In genomic region chr13:92041584-92042563, GRCm38 (mm10) we compare ENCODE assay signal across 9 mouse cellular contexts.
DNase-seq lines count a peak whose midpoint lies in the region; ATAC-seq and TF ChIP-seq lines count a peak whose summit lies in the region.
"Had no signal": no experiment of that assay in that cellular context is flagged by ENCODE, and none has a peak within 500 bp of the region (broad histone marks: within the 10 kb centered on the region; RNA-seq: fewer than 3 reads in every experiment).

No protein-coding gene starts in this region.

- H3K4me2 ChIP-seq in hindbrain, embryonic 11.5 days (replicated peaks; ENCODE audit: low read depth, low read length), result no peak overlapping the region
- no peak overlapping the region for H3K4me2 ChIP-seq in midbrain, embryonic 14.5 days (ENCODE audit: low read length)
- H3K4me2 ChIP-seq: lung, embryonic 14.5 days had no signal

- H3K4me3 ChIP-seq in ES-E14 (ENCODE audit: insufficient read depth in 1 of 2, low read depth in 1 of 2, low read length in 2 of 2, poor library complexity in 1 of 2, severe bottlenecking in 1 of 2), result no peak overlapping the region
- no peak overlapping the region for H3K4me3 ChIP-seq in hindbrain, embryonic 11.5 days (ENCODE audit: low read depth, low read length)
- no peak overlapping the region for H3K4me3 ChIP-seq in midbrain, embryonic 14.5 days (replicated peaks; ENCODE audit: low read depth, low read length)

- H3K36me3 ChIP-seq in ES-E14 (ENCODE audit: control insufficient read depth, insufficient read depth, low read length, poor library complexity, severe bottlenecking), result no peaks in the 10 kb centered on the region
- no peaks in the 10 kb centered on the region for H3K36me3 ChIP-seq in hindbrain, embryonic 11.5 days (ENCODE audit: control insufficient read depth, insufficient read depth, low read length)
- no peaks in the 10 kb centered on the region for H3K36me3 ChIP-seq in midbrain, embryonic 14.5 days (ENCODE audit: control insufficient read depth, insufficient read depth, low read length)

- WGBS in hindbrain, embryonic 11.5 days, result 38% methylated on average over 8 of the region's 8 CpGs
- 51% methylated on average over 8 of the region's 8 CpGs for WGBS in midbrain, embryonic 14.5 days

- no peaks in the 10 kb centered on the region for H3K4me1 ChIP-seq in ES-E14 (ENCODE audit: control insufficient read depth in 2 of 2, insufficient read depth in 2 of 2, low read length in 2 of 2, poor library complexity in 1 of 2)
- no peaks in the 10 kb centered on the region for H3K4me1 ChIP-seq in hindbrain, embryonic 11.5 days (replicated peaks; ENCODE audit: control insufficient read depth, insufficient read depth, low read length)
- H3K4me1 ChIP-seq in midbrain, embryonic 14.5 days (ENCODE audit: control insufficient read depth, insufficient read depth, low read length), result peaks cover 6% of the 10 kb centered on the region; the same call in 1 of the 2 replicates

- DNase-seq in frontal cortex, postnatal 25 days (ENCODE audit: low spot score in 2 of 2), result no peak
- DNase-seq in ES-E14 (ENCODE audit: low read depth, low spot score), result peak; percentile 17
- DNase-seq in hindbrain, embryonic 11.5 days (ENCODE audit: low spot score), result peak; percentile 10
- DNase-seq in midbrain, embryonic 14.5 days, result peak; percentile 26
- no peak for DNase-seq in left cerebral cortex, postnatal 25 days (ENCODE audit: low spot score in 2 of 2)
- no peak for DNase-seq in cerebellum, postnatal 10 days
- DNase-seq: lung, embryonic 14.5 days had no signal

- ATAC-seq in frontal cortex, adult (ENCODE audit: low TSS enrichment), result peak; percentile 44
- ATAC-seq in hindbrain, embryonic 11.5 days (ENCODE audit: low FRiP score), result peak; percentile 84
- ATAC-seq in midbrain, embryonic 14.5 days (ENCODE audit: low FRiP score, low TSS enrichment), result peak; percentile 57; the same call in 1 of the 2 replicates
- ATAC-seq in activated CD4-positive, CD25-positive, alpha-beta regulatory T cell, adult 4 months, result no peak

- no peak overlapping the region for H3K27ac ChIP-seq in ES-E14 (ENCODE audit: insufficient read depth, low read depth, low read length, poor library complexity, severe bottlenecking)
- H3K27ac ChIP-seq in hindbrain, embryonic 11.5 days (ENCODE audit: low read depth, low read length), result no peak overlapping the region
- H3K27ac ChIP-seq in midbrain, embryonic 14.5 days (replicated peaks; ENCODE audit: low read depth, low read length), result peak overlapping the region; percentile 47; the same call in 1 of the 2 replicates

- in situ Hi-C loops in ES-E14 (cut with MboI; ENCODE audit: low sequenced_read_pairs in 2 of 2, unreplicated experiment in 2 of 2), result no loop called here

- no peaks in the 10 kb centered on the region for H3K27me3 ChIP-seq in hindbrain, embryonic 11.5 days (ENCODE audit: control insufficient read depth, insufficient read depth, low read length)
- no peaks in the 10 kb centered on the region for H3K27me3 ChIP-seq in midbrain, embryonic 14.5 days (ENCODE audit: control insufficient read depth, insufficient read depth, low read length)

- H3K9me3 ChIP-seq in ES-E14 (ENCODE audit: control insufficient read depth, insufficient read depth, low read depth, low read length), result no peaks in the 10 kb centered on the region
- no peaks in the 10 kb centered on the region for H3K9me3 ChIP-seq in hindbrain, embryonic 11.5 days (ENCODE audit: control insufficient read depth, low read length)
- no peaks in the 10 kb centered on the region for H3K9me3 ChIP-seq in midbrain, embryonic 14.5 days (ENCODE audit: control insufficient read depth, low read length)

- intact Hi-C loops in left cerebral cortex, postnatal 25 days (cut with DNase I), result no loop called here

- H3K9ac ChIP-seq in ES-E14 (ENCODE audit: insufficient read depth, low read depth, low read length, poor library complexity, severe bottlenecking), result no peak overlapping the region
- H3K9ac ChIP-seq in hindbrain, embryonic 11.5 days (ENCODE audit: low read depth, low read length), result no peak overlapping the region
- no peak overlapping the region for H3K9ac ChIP-seq in midbrain, embryonic 14.5 days (replicated peaks; ENCODE audit: low read length)
- H3K9ac ChIP-seq: lung, embryonic 14.5 days had no signal

TF ChIP-seq in ES-E14, 5 proteins besides CTCF, POLR2A, EP300 and RAD21:
- TF ChIP-seq ZC3H11A (IDR thresholded peaks at IDR 0.05; ENCODE audit: borderline replicate concordance, low read depth, low read length) (no peak), HCFC1 (IDR thresholded peaks at IDR 0.05; ENCODE audit: borderline replicate concordance, insufficient read depth, low read length) (no peak), ZNF384 (IDR thresholded peaks at IDR 0.05; ENCODE audit: low read depth, low read length) (no peak), MAFK (IDR thresholded peaks at IDR 0.05; ENCODE audit: insufficient read depth, low read depth, low read length) (no peak), CHD2 (IDR thresholded peaks at IDR 0.05; ENCODE audit: low read depth, low read length) (no peak)

Comparison
In these comparisons a context has a peak if more than half of its experiments do, and no peak if none do; other contexts are left out.
1. DNase-seq: peak in ES-E14 (single experiment), hindbrain, embryonic 11.5 days (single experiment) and midbrain, embryonic 14.5 days (single experiment); none in frontal cortex, postnatal 25 days (0 of 2), left cerebral cortex, postnatal 25 days (0 of 2) and cerebellum, postnatal 10 days (0 of 2).